23 mouse cellular contexts compared by ENCODE assay signal in the genomic region with DNA sequence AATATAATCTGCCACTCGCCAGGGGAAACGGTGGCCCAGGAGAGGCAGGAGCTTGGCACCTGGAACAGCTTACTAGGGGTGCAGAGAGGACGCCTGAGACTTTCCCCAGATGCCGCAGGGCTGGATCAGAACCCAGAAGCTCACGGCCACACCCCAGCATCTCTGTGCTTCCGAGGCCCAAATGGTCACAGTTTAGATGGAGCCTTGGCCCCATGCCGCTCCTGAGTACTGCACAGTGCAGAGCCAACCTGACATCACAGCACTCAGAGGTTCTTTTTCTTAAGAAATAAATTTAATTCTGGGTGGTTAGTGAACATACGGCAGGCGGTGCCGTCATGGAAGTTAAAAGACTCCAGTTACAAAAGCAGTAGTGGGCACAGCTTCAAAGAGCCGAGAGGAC.
"Had no signal": no experiment of that assay in that cellular context is flagged by ENCODE, and none has a peak within 500 bp of the region (broad histone marks: within the 10 kb centered on the region; RNA-seq: fewer than 3 reads in every experiment).

No protein-coding gene starts in this region.

- H3K27me3 ChIP-seq: lung, embryonic 15.5 days; midbrain, embryonic 12.5 days; neural tube, embryonic 13.5 days; neural tube, embryonic 15.5 days; stomach, embryonic 15.5 days had no signal

- H3K4me3 ChIP-seq: lung, embryonic 15.5 days; midbrain, embryonic 10.5 days; midbrain, embryonic 12.5 days; myocyte; neural tube, embryonic 13.5 days; neural tube, embryonic 15.5 days; stomach, embryonic 15.5 days had no signal

- H3K9ac ChIP-seq: liver, postnatal 0 days; lung, embryonic 15.5 days; midbrain, embryonic 12.5 days; neural tube, embryonic 13.5 days; neural tube, embryonic 15.5 days; stomach, embryonic 15.5 days had no signal

- H3K27ac ChIP-seq: lung, embryonic 15.5 days; macrophage; midbrain, embryonic 10.5 days; midbrain, embryonic 12.5 days; neural tube, embryonic 13.5 days; neural tube, embryonic 15.5 days; stomach, embryonic 15.5 days; stomach, postnatal 0 days had no signal

- H3K9me3 ChIP-seq: lung, embryonic 15.5 days; midbrain, embryonic 10.5 days; midbrain, embryonic 12.5 days; neural tube, embryonic 13.5 days; neural tube, embryonic 15.5 days; stomach, embryonic 15.5 days had no signal

- H3K4me2 ChIP-seq: lung, embryonic 15.5 days; midbrain, embryonic 12.5 days; neural tube, embryonic 13.5 days; neural tube, embryonic 15.5 days; stomach, embryonic 15.5 days had no signal

- H3K4me1 ChIP-seq: lung, embryonic 15.5 days; neural tube, embryonic 13.5 days; neural tube, embryonic 15.5 days; stomach, embryonic 15.5 days had no signal

- DNase-seq: liver, postnatal 0 days; lung, adult 2 months; lung, postnatal 14 days; lung, postnatal 36 days; midbrain, embryonic 14.5 days; retina, postnatal 1 day; right cerebral cortex, adult 18-20 months; right cerebral cortex, postnatal 25 days; right cerebral cortex, postnatal 4 days; thymus, adult 2 months; thymus, postnatal 25 days; thymus, postnatal 4 days had no signal

- ATAC-seq: liver, postnatal 0 days; lung, postnatal 0 days; midbrain, embryonic 16.5 days had no signal
